Comparison of ENCODE assay signal across 10 mouse cellular contexts in genomic region chr4:141552484-141552883, GRCm38 (mm10). TPM values are rescaled to one million over a fixed set of nuclear protein-coding genes. Genes with fewer than 3 reads are reported as not detected.
DNase-seq lines count a peak whose midpoint lies in the region; ATAC-seq and TF ChIP-seq lines count a peak whose summit lies in the region.
"Had no signal": no experiment of that assay in that cellular context is flagged by ENCODE, and none has a peak within 500 bp of the region (broad histone marks: within the 10 kb centered on the region; RNA-seq: fewer than 3 reads in every experiment).

No protein-coding gene starts in this region.

- H3K4me3 ChIP-seq in embryonic facial prominence, embryonic 14.5 days (ENCODE audit: low read depth, low read length): no peak overlapping the region
- H3K4me3 ChIP-seq in liver, embryonic 13.5 days (replicated peaks): no peak overlapping the region
- H3K4me3 ChIP-seq in hindbrain, postnatal 0 days (ENCODE audit: low read length): no peak overlapping the region
- H3K4me3 ChIP-seq in midbrain, embryonic 14.5 days (replicated peaks; ENCODE audit: low read depth, low read length): no peak overlapping the region
- H3K4me3 ChIP-seq: heart, embryonic 13.5 days; neural tube, embryonic 13.5 days had no signal

- DNase-seq in 416B (ENCODE audit: low read depth): peak; percentile 84
- DNase-seq in CD4-positive helper T cell, adult 2 months (ENCODE audit: low read depth, low spot score): peak; percentile 39
- peak; percentile 79 for DNase-seq in embryonic facial prominence, embryonic 14.5 days (ENCODE audit: low spot score)
- peak; percentile 26 for DNase-seq in liver, embryonic 13.5 days
- no peak for DNase-seq in hindbrain, postnatal 0 days (ENCODE audit: low spot score)
- DNase-seq in left cerebral cortex, postnatal 25 days (ENCODE audit: low spot score in 2 of 2): no peak
- DNase-seq in midbrain, embryonic 14.5 days: no peak
- DNase-seq: thymus, postnatal 36 days had no signal

- no peak for TF ChIP-seq CTCF in hindbrain, postnatal 0 days (IDR thresholded peaks at IDR 0.05; ENCODE audit: low read depth)

- peak overlapping the region; percentile 46 for H3K27ac ChIP-seq in embryonic facial prominence, embryonic 14.5 days (replicated peaks; ENCODE audit: low read depth, low read length)
- H3K27ac ChIP-seq in liver, embryonic 13.5 days: no peak overlapping the region
- no peak overlapping the region for H3K27ac ChIP-seq in hindbrain, postnatal 0 days
- no peak overlapping the region for H3K27ac ChIP-seq in midbrain, embryonic 14.5 days (replicated peaks; ENCODE audit: low read depth, low read length)
- H3K27ac ChIP-seq: heart, embryonic 13.5 days; neural tube, embryonic 13.5 days had no signal

- 11% methylated on average over 2 of the region's 2 CpGs for WGBS in embryonic facial prominence, embryonic 14.5 days
- 16% methylated on average over 2 of the region's 2 CpGs for WGBS in liver, embryonic 13.5 days (ENCODE audit: insufficient replicate concordance)
- 62% methylated on average over 2 of the region's 2 CpGs for WGBS in hindbrain, postnatal 0 days
- 59% methylated on average over 2 of the region's 2 CpGs for WGBS in midbrain, embryonic 14.5 days

- H3K4me1 ChIP-seq in embryonic facial prominence, embryonic 14.5 days (ENCODE audit: control insufficient read depth, insufficient read depth, low read length): peaks cover 6% of the 10 kb centered on the region
- peaks cover 21% of the 10 kb centered on the region for H3K4me1 ChIP-seq in liver, embryonic 13.5 days (replicated peaks)
- H3K4me1 ChIP-seq in hindbrain, postnatal 0 days (ENCODE audit: insufficient read depth, low read length): no peaks in the 10 kb centered on the region
- H3K4me1 ChIP-seq in midbrain, embryonic 14.5 days (ENCODE audit: control insufficient read depth, insufficient read depth, low read length): peaks cover 15% of the 10 kb centered on the region

- no peak overlapping the region for H3K4me2 ChIP-seq in embryonic facial prominence, embryonic 14.5 days (ENCODE audit: low read depth, low read length)
- no peak overlapping the region for H3K4me2 ChIP-seq in liver, embryonic 13.5 days
- H3K4me2 ChIP-seq in hindbrain, postnatal 0 days (ENCODE audit: low read depth, low read length): no peak overlapping the region
- no peak overlapping the region for H3K4me2 ChIP-seq in midbrain, embryonic 14.5 days (ENCODE audit: low read length)
- H3K4me2 ChIP-seq: heart, embryonic 13.5 days; neural tube, embryonic 13.5 days had no signal

- peak; percentile 91 for ATAC-seq in embryonic facial prominence, embryonic 14.5 days (ENCODE audit: low read depth)
- ATAC-seq in liver, embryonic 13.5 days (ENCODE audit: low read depth): peak; percentile 85
- no peak for ATAC-seq in hindbrain, postnatal 0 days
- no peak for ATAC-seq in midbrain, embryonic 14.5 days (ENCODE audit: low FRiP score, low TSS enrichment)

- intact Hi-C loops in left cerebral cortex, postnatal 25 days (cut with DNase I): no loop called here

- H3K9me3 ChIP-seq in embryonic facial prominence, embryonic 14.5 days (ENCODE audit: control insufficient read depth, low read length): no peaks in the 10 kb centered on the region
- no peaks in the 10 kb centered on the region for H3K9me3 ChIP-seq in liver, embryonic 13.5 days (replicated peaks)
- no peaks in the 10 kb centered on the region for H3K9me3 ChIP-seq in hindbrain, postnatal 0 days (ENCODE audit: low read length)
- no peaks in the 10 kb centered on the region for H3K9me3 ChIP-seq in midbrain, embryonic 14.5 days (ENCODE audit: control insufficient read depth, low read length)
- H3K9me3 ChIP-seq: heart, embryonic 13.5 days; neural tube, embryonic 13.5 days had no signal

- H3K36me3 ChIP-seq in embryonic facial prominence, embryonic 14.5 days (ENCODE audit: control insufficient read depth, insufficient read depth, low read length): no peaks in the 10 kb centered on the region
- no peaks in the 10 kb centered on the region for H3K36me3 ChIP-seq in liver, embryonic 13.5 days
- no peaks in the 10 kb centered on the region for H3K36me3 ChIP-seq in hindbrain, postnatal 0 days (ENCODE audit: insufficient read depth, low read length)
- no peaks in the 10 kb centered on the region for H3K36me3 ChIP-seq in midbrain, embryonic 14.5 days (ENCODE audit: control insufficient read depth, insufficient read depth, low read length)
- H3K36me3 ChIP-seq: heart, embryonic 13.5 days; neural tube, embryonic 13.5 days had no signal

- H3K9ac ChIP-seq in embryonic facial prominence, embryonic 14.5 days (ENCODE audit: low read depth, low read length): no peak overlapping the region
- no peak overlapping the region for H3K9ac ChIP-seq in liver, embryonic 13.5 days
- H3K9ac ChIP-seq in hindbrain, postnatal 0 days (replicated peaks; ENCODE audit: low read length): no peak overlapping the region
- H3K9ac ChIP-seq in midbrain, embryonic 14.5 days (replicated peaks; ENCODE audit: low read length): no peak overlapping the region
- H3K9ac ChIP-seq: heart, embryonic 13.5 days; neural tube, embryonic 13.5 days had no signal

- no peaks in the 10 kb centered on the region for H3K27me3 ChIP-seq in embryonic facial prominence, embryonic 14.5 days (replicated peaks; ENCODE audit: control insufficient read depth, insufficient read depth, low read length)
- H3K27me3 ChIP-seq in liver, embryonic 13.5 days: no peaks in the 10 kb centered on the region
- no peaks in the 10 kb centered on the region for H3K27me3 ChIP-seq in hindbrain, postnatal 0 days (ENCODE audit: insufficient read depth, low read length)
- H3K27me3 ChIP-seq in midbrain, embryonic 14.5 days (ENCODE audit: control insufficient read depth, insufficient read depth, low read length): no peaks in the 10 kb centered on the region
- H3K27me3 ChIP-seq: heart, embryonic 13.5 days; neural tube, embryonic 13.5 days had no signal

RNA-seq across cellular contexts. Expression of gene Spen, which starts 14.1 kb away (rescaled TPM):
- 9.4 and 12.5 TPM in 2 replicates for polyA plus RNA-seq in embryonic facial prominence, embryonic 14.5 days (2014; fragmentation: Nextera tagmentation; extraction: Ambion mirVana)
- polyA plus RNA-seq in liver, embryonic 13.5 days (2015; fragmentation: Nextera tagmentation; extraction: Ambion mirVana): 4.2 and 4.8 TPM in 2 replicates
- total RNA-seq in hindbrain, postnatal 0 days (2014; rRNA removed): 16.9 and 17.4 TPM in 2 replicates
- polyA plus RNA-seq in hindbrain, postnatal 0 days (2015; fragmentation: Nextera tagmentation; extraction: Ambion mirVana): 11.0 and 13.0 TPM in 2 replicates
- 10 to 100 TPM; 54.6 to 60.6 TPM for total RNA-seq in left cerebral cortex, postnatal 25 days (2021)
- 17.3 and 23.9 TPM in 2 replicates for polyA plus RNA-seq in midbrain, embryonic 14.5 days (2014; fragmentation: Nextera tagmentation; extraction: Ambion mirVana)

RNA-seq across cellular contexts. Expression of gene Fblim1, which starts 53.4 kb away (rescaled TPM):
- polyA plus RNA-seq in embryonic facial prominence, embryonic 14.5 days (2014; fragmentation: Nextera tagmentation; extraction: Ambion mirVana): 22.8 and 27.7 TPM in 2 replicates
- polyA plus RNA-seq in liver, embryonic 13.5 days (2015; fragmentation: Nextera tagmentation; extraction: Ambion mirVana): 1.9 and 2.4 TPM in 2 replicates
- 22.5 and 26.7 TPM in 2 replicates for total RNA-seq in hindbrain, postnatal 0 days (2014; rRNA removed)
- 21.7 and 25.6 TPM in 2 replicates for polyA plus RNA-seq in hindbrain, postnatal 0 days (2015; fragmentation: Nextera tagmentation; extraction: Ambion mirVana)
- total RNA-seq in left cerebral cortex, postnatal 25 days (2021): 1 to 10 TPM in 1 of 2 experiments, under 1 TPM in 1; 0.96 to 1.6 TPM
- 32.6 and 34.2 TPM in 2 replicates for polyA plus RNA-seq in midbrain, embryonic 14.5 days (2014; fragmentation: Nextera tagmentation; extraction: Ambion mirVana)

Comparison
In these comparisons a context has a peak if more than half of its experiments do, and no peak if none do; other contexts are left out.
1. DNase-seq: peak in 416B (single experiment), CD4-positive helper T cell, adult 2 months (single experiment), embryonic facial prominence, embryonic 14.5 days (single experiment) and liver, embryonic 13.5 days (single experiment); none in hindbrain, postnatal 0 days (single experiment), left cerebral cortex, postnatal 25 days (0 of 2) and midbrain, embryonic 14.5 days (single experiment).
2. ATAC-seq: peak in embryonic facial prominence, embryonic 14.5 days (single experiment) and liver, embryonic 13.5 days (single experiment); none in hindbrain, postnatal 0 days (single experiment) and midbrain, embryonic 14.5 days (single experiment).